Mouse (Mus musculus) lung, adult 2 months (tissue): Measurements from ENCODE around the gene Cacnb3.

Experiments
- CTCF ChIP-seq: fragments of 200-500 bp; IDR thresholded peaks from 2 replicates; pipeline ENCODE4 v1.5.1; 2011; ENCODE audit warnings: mild to moderate bottlenecking, low read length, control low read depth; ENCODE audit not compliant: insufficient read depth
- POLR2A ChIP-seq: fragments of 200-500 bp; IDR thresholded peaks from 2 replicates; pipeline ENCODE4 v1.6.1; 2011; ENCODE audit warnings: low read depth, mild to moderate bottlenecking, control low read depth, low read length, borderline replicate concordance; ENCODE audit errors: extremely low read depth

- TF ChIP-seq CTCF (no peak), POLR2A (no peak)
Measured at GRCm38 (mm10) chr15:98676471-98676870, 45.8 kb downstream of the Cacnb3 start.
